Comparison of ENCODE assay signal across 10 mouse cellular contexts in genomic region chr5:31094100-31094798, GRCm38 (mm10). TPM values are rescaled to one million over a fixed set of nuclear protein-coding genes. Genes with fewer than 3 reads are reported as not detected.
DNase-seq lines count a peak whose midpoint lies in the region; ATAC-seq lines count a peak whose summit lies in the region.
"Had no signal": no experiment of that assay in that cellular context is flagged by ENCODE, and none has a peak within 500 bp of the region (broad histone marks: within the 10 kb centered on the region; RNA-seq: fewer than 3 reads in every experiment).

No protein-coding gene starts in this region.

- peak overlapping the region; percentile 62 for H3K4me3 ChIP-seq in hindbrain, embryonic 13.5 days
- H3K4me3 ChIP-seq in midbrain, embryonic 16.5 days (ENCODE audit: low read depth, low read length), result peak overlapping the region; percentile 26; the same call in 1 of the 2 replicates

- ATAC-seq in hindbrain, embryonic 13.5 days (ENCODE audit: low FRiP score), result no peak
- ATAC-seq in midbrain, embryonic 16.5 days, result no peak

- no peak overlapping the region for H3K27ac ChIP-seq in hindbrain, embryonic 13.5 days
- no peak overlapping the region for H3K27ac ChIP-seq in midbrain, embryonic 16.5 days (ENCODE audit: low read length)

- no peak overlapping the region for H3K9ac ChIP-seq in hindbrain, embryonic 13.5 days
- H3K9ac ChIP-seq in midbrain, embryonic 16.5 days (ENCODE audit: low read depth, low read length), result no peak overlapping the region

- DNase-seq in kidney, adult 18-20 months, result peak; percentile 6
- DNase-seq in kidney, adult 11 months, result no peak
- peak; percentile 39 for DNase-seq in ZHBTc4 (ENCODE audit: low read depth, low spot score)
- DNase-seq in urinary bladder, postnatal 10 days (ENCODE audit: low spot score), result no peak
- DNase-seq in spleen, adult 12 weeks (ENCODE audit: low spot score), result no peak
- no peak for DNase-seq in layer of hippocampus, adult 9-10 months (ENCODE audit: low spot score)

- no peaks in the 10 kb centered on the region for H3K36me3 ChIP-seq in hindbrain, embryonic 13.5 days
- no peaks in the 10 kb centered on the region for H3K36me3 ChIP-seq in midbrain, embryonic 16.5 days (ENCODE audit: control insufficient read depth, insufficient read depth, low read length)

- H3K4me1 ChIP-seq in hindbrain, embryonic 13.5 days (replicated peaks), result peaks cover 52% of the 10 kb centered on the region
- H3K4me1 ChIP-seq in midbrain, embryonic 16.5 days (ENCODE audit: control insufficient read depth, insufficient read depth, low read length), result peaks cover 29% of the 10 kb centered on the region

- peak overlapping the region; percentile 60 for H3K4me2 ChIP-seq in hindbrain, embryonic 13.5 days
- peak overlapping the region; percentile 60 for H3K4me2 ChIP-seq in midbrain, embryonic 16.5 days (ENCODE audit: low read length)

- 1% methylated on average over 28 of the region's 29 CpGs for WGBS in hindbrain, embryonic 13.5 days
- 2% methylated on average over 29 of the region's 29 CpGs for WGBS in midbrain, embryonic 16.5 days

- H3K27me3 ChIP-seq in hindbrain, embryonic 13.5 days, result peaks cover 100% of the 10 kb centered on the region
- peaks cover 61% of the 10 kb centered on the region for H3K27me3 ChIP-seq in midbrain, embryonic 16.5 days (ENCODE audit: control insufficient read depth, insufficient read depth, low read depth, low read length)

- H3K9me3 ChIP-seq in hindbrain, embryonic 13.5 days, result no peaks in the 10 kb centered on the region
- no peaks in the 10 kb centered on the region for H3K9me3 ChIP-seq in midbrain, embryonic 16.5 days (replicated peaks; ENCODE audit: control insufficient read depth, low read length, poor library complexity, severe bottlenecking)

RNA-seq across cellular contexts. Expression of gene Dnajc5g, which starts 11.8 kb away (rescaled TPM):
- not detected in 2 replicates for polyA plus RNA-seq in hindbrain, embryonic 13.5 days (2015; fragmentation: Nextera tagmentation; extraction: Ambion mirVana)
- not detected in 2 replicates for polyA plus RNA-seq in midbrain, embryonic 16.5 days (2015; fragmentation: Nextera tagmentation; extraction: Ambion mirVana)
- polyA plus RNA-seq: large intestine, adult 2 months; Patski had no signal

RNA-seq across cellular contexts. Expression of gene Slc30a3, which starts 13.8 kb away (rescaled TPM):
- 30.5 and 35.0 TPM in 2 replicates for polyA plus RNA-seq in hindbrain, embryonic 13.5 days (2015; fragmentation: Nextera tagmentation; extraction: Ambion mirVana)
- 15.6 and 18.0 TPM in 2 replicates for polyA plus RNA-seq in midbrain, embryonic 16.5 days (2015; fragmentation: Nextera tagmentation; extraction: Ambion mirVana)

RNA-seq across cellular contexts. Expression of gene Trim54, which starts 22.3 kb away (rescaled TPM):
- 0.16 TPM in 1 of 2 replicates, not detected in the other for polyA plus RNA-seq in hindbrain, embryonic 13.5 days (2015; fragmentation: Nextera tagmentation; extraction: Ambion mirVana)
- polyA plus RNA-seq in midbrain, embryonic 16.5 days (2015; fragmentation: Nextera tagmentation; extraction: Ambion mirVana), result not detected in 2 replicates
- polyA plus RNA-seq: Patski had no signal

RNA-seq across cellular contexts. Expression of gene Cad, which starts 39.7 kb away (rescaled TPM):
- 13.7 and 14.7 TPM in 2 replicates for polyA plus RNA-seq in hindbrain, embryonic 13.5 days (2015; fragmentation: Nextera tagmentation; extraction: Ambion mirVana)
- polyA plus RNA-seq in midbrain, embryonic 16.5 days (2015; fragmentation: Nextera tagmentation; extraction: Ambion mirVana), result 14.5 and 14.8 TPM in 2 replicates

RNA-seq across cellular contexts. Expression of gene Ucn, which starts 44.4 kb away (rescaled TPM):
- not detected in 2 replicates for polyA plus RNA-seq in hindbrain, embryonic 13.5 days (2015; fragmentation: Nextera tagmentation; extraction: Ambion mirVana)
- polyA plus RNA-seq in midbrain, embryonic 16.5 days (2015; fragmentation: Nextera tagmentation; extraction: Ambion mirVana), result not detected in 2 replicates
- polyA plus RNA-seq: large intestine, adult 2 months; Patski had no signal

Comparison
In these comparisons a context has a peak if more than half of its experiments do, and no peak if none do; other contexts are left out.
1. DNase-seq: peak in kidney, adult 18-20 months (single experiment) and ZHBTc4 (single experiment); none in kidney, adult 11 months (single experiment), urinary bladder, postnatal 10 days (single experiment), spleen, adult 12 weeks (single experiment) and layer of hippocampus, adult 9-10 months (single experiment).